ENCODE assay signal across 8 mouse cellular contexts in genomic region chr17:28692341-28692710, GRCm38 (mm10). TPM values are rescaled to one million over a fixed set of nuclear protein-coding genes. Genes with fewer than 3 reads are reported as not detected.
DNase-seq lines count a peak whose midpoint lies in the region; ATAC-seq and TF ChIP-seq lines count a peak whose summit lies in the region.

No protein-coding gene starts in this region.

- no peaks in the 10 kb centered on the region for H3K9me3 ChIP-seq in heart, embryonic 11.5 days (replicated peaks; ENCODE audit: control insufficient read depth, low read length)
- no peaks in the 10 kb centered on the region for H3K9me3 ChIP-seq in kidney, embryonic 15.5 days (replicated peaks)
- no peaks in the 10 kb centered on the region for H3K9me3 ChIP-seq in liver, embryonic 15.5 days (replicated peaks)
- no peaks in the 10 kb centered on the region for H3K9me3 ChIP-seq in neural tube, embryonic 15.5 days (replicated peaks)

- no peak for TF ChIP-seq CTCF in cortical plate, adult 2 months (IDR thresholded peaks at IDR 0.05; ENCODE audit: extremely low read depth, insufficient read depth, low read length)

- peak overlapping the region; percentile 88 for H3K27ac ChIP-seq in cortical plate, adult 2 months (ENCODE audit: insufficient read depth, low read length)
- peak overlapping the region; percentile 96 for H3K27ac ChIP-seq in heart, embryonic 11.5 days (ENCODE audit: low read depth, low read length)
- H3K27ac ChIP-seq in kidney, embryonic 15.5 days: peak overlapping the region; percentile 97
- peak overlapping the region; percentile 97 for H3K27ac ChIP-seq in liver, embryonic 15.5 days (replicated peaks)
- peak overlapping the region; percentile 95 for H3K27ac ChIP-seq in neural tube, embryonic 15.5 days (replicated peaks)

- DNase-seq in 416B (ENCODE audit: low read depth) (peak; percentile 93), NIH3T3 (ENCODE audit: low read depth) (peak; percentile 57)
- peak; percentile 76 for DNase-seq in thymus, postnatal 14 days

- peak overlapping the region; percentile 96 for H3K9ac ChIP-seq in heart, embryonic 11.5 days (ENCODE audit: low read depth, low read length)
- H3K9ac ChIP-seq in kidney, embryonic 15.5 days: peak overlapping the region; percentile 89
- H3K9ac ChIP-seq in liver, embryonic 15.5 days: peak overlapping the region; percentile 96
- peak overlapping the region; percentile 96 for H3K9ac ChIP-seq in neural tube, embryonic 15.5 days (replicated peaks)

- H3K4me3 ChIP-seq in cortical plate, adult 2 months (ENCODE audit: insufficient read depth, low read length): peak overlapping the region; percentile 43
- H3K4me3 ChIP-seq in heart, embryonic 11.5 days (ENCODE audit: low read depth, low read length): peak overlapping the region; percentile 99
- H3K4me3 ChIP-seq in kidney, embryonic 15.5 days (replicated peaks): peak overlapping the region; percentile 89
- peak overlapping the region; percentile 98 for H3K4me3 ChIP-seq in liver, embryonic 15.5 days (replicated peaks)
- H3K4me3 ChIP-seq in neural tube, embryonic 15.5 days (replicated peaks): peak overlapping the region; percentile 98

- no peaks in the 10 kb centered on the region for H3K36me3 ChIP-seq in heart, embryonic 11.5 days (ENCODE audit: control insufficient read depth, insufficient read depth, low read length)
- H3K36me3 ChIP-seq in kidney, embryonic 15.5 days: no peaks in the 10 kb centered on the region; the same call in 1 of the 2 replicates
- H3K36me3 ChIP-seq in liver, embryonic 15.5 days (replicated peaks): peaks cover 7% of the 10 kb centered on the region; the same call in 1 of the 2 replicates
- H3K36me3 ChIP-seq in neural tube, embryonic 15.5 days: no peaks in the 10 kb centered on the region

- peak overlapping the region; percentile 78 for H3K4me2 ChIP-seq in heart, embryonic 11.5 days
- peak overlapping the region; percentile 63 for H3K4me2 ChIP-seq in kidney, embryonic 15.5 days
- peak overlapping the region; percentile 90 for H3K4me2 ChIP-seq in liver, embryonic 15.5 days
- peak overlapping the region; percentile 70 for H3K4me2 ChIP-seq in neural tube, embryonic 15.5 days

- H3K27me3 ChIP-seq in heart, embryonic 11.5 days (ENCODE audit: control insufficient read depth, insufficient read depth, low read length): peaks cover 2% of the 10 kb centered on the region; the same call in 1 of the 2 replicates
- H3K27me3 ChIP-seq in kidney, embryonic 15.5 days: peaks cover 7% of the 10 kb centered on the region; the same call in 1 of the 2 replicates
- no peaks in the 10 kb centered on the region; the same call in 1 of the 2 replicates for H3K27me3 ChIP-seq in liver, embryonic 15.5 days
- peaks cover 7% of the 10 kb centered on the region; the same call in 1 of the 2 replicates for H3K27me3 ChIP-seq in neural tube, embryonic 15.5 days (replicated peaks)

- WGBS in heart, embryonic 11.5 days (ENCODE audit: insufficient replicate concordance): under 1% methylated on average over 18 of the region's 18 CpGs
- WGBS in kidney, embryonic 15.5 days: under 1% methylated on average over 18 of the region's 18 CpGs
- under 1% methylated on average over 18 of the region's 18 CpGs for WGBS in liver, embryonic 15.5 days (ENCODE audit: insufficient replicate concordance)
- under 1% methylated on average over 18 of the region's 18 CpGs for WGBS in neural tube, embryonic 15.5 days

- TF ChIP-seq POLR2A in cortical plate, adult 2 months (IDR thresholded peaks at IDR 0.05; ENCODE audit: extremely low read depth, insufficient read depth, low read length): 0 out of 2 replicates have a peak, but pooled peaks have one; percentile 39

- peaks cover 18% of the 10 kb centered on the region for H3K4me1 ChIP-seq in cortical plate, adult 2 months (ENCODE audit: control insufficient read depth, insufficient read depth, low read length)
- peaks cover 34% of the 10 kb centered on the region for H3K4me1 ChIP-seq in heart, embryonic 11.5 days (ENCODE audit: control insufficient read depth, insufficient read depth, low read length)
- H3K4me1 ChIP-seq in kidney, embryonic 15.5 days: peaks cover 54% of the 10 kb centered on the region
- peaks cover 67% of the 10 kb centered on the region for H3K4me1 ChIP-seq in liver, embryonic 15.5 days (replicated peaks)
- peaks cover 57% of the 10 kb centered on the region for H3K4me1 ChIP-seq in neural tube, embryonic 15.5 days

- no peak for ATAC-seq in heart, embryonic 11.5 days (replicated peaks; ENCODE audit: insufficient number of reproducible peaks, low FRiP score, low TSS enrichment)
- ATAC-seq in kidney, embryonic 15.5 days (replicated peaks; ENCODE audit: low FRiP score): no peak
- ATAC-seq in liver, embryonic 15.5 days (ENCODE audit: insufficient read depth): no peak
- no peak for ATAC-seq in neural tube, embryonic 15.5 days (ENCODE audit: low FRiP score)

RNA-seq across cellular contexts. Expression of gene Mapk14, which starts 1.2 kb away (rescaled TPM):
- polyA plus RNA-seq in cortical plate, adult 2 months (2012; rRNA removed): 125 and 127 TPM in 2 replicates
- polyA plus RNA-seq in heart, embryonic 11.5 days (2014; fragmentation: Nextera tagmentation; extraction: Ambion mirVana): 37.1 and 37.4 TPM in 2 replicates
- 43.6 and 47.3 TPM in 2 replicates for polyA plus RNA-seq in kidney, embryonic 15.5 days (2015; fragmentation: Nextera tagmentation; extraction: Ambion mirVana)
- polyA plus RNA-seq in liver, embryonic 15.5 days (2015; fragmentation: Nextera tagmentation; extraction: Ambion mirVana): 29.0 and 33.4 TPM in 2 replicates
- polyA plus RNA-seq in neural tube, embryonic 15.5 days (2015; fragmentation: Nextera tagmentation; extraction: Ambion mirVana): 25.2 and 31.0 TPM in 2 replicates

RNA-seq across cellular contexts. Expression of gene Slc26a8, which starts 2.3 kb away (rescaled TPM):
- 10.7 and 12.0 TPM in 2 replicates for polyA plus RNA-seq in cortical plate, adult 2 months (2012; rRNA removed)
- polyA plus RNA-seq in heart, embryonic 11.5 days (2014; fragmentation: Nextera tagmentation; extraction: Ambion mirVana): 0.14 and 0.84 TPM in 2 replicates
- 0.75 and 0.85 TPM in 2 replicates for polyA plus RNA-seq in kidney, embryonic 15.5 days (2015; fragmentation: Nextera tagmentation; extraction: Ambion mirVana)
- polyA plus RNA-seq in liver, embryonic 15.5 days (2015; fragmentation: Nextera tagmentation; extraction: Ambion mirVana): 0.07 and 0.17 TPM in 2 replicates
- polyA plus RNA-seq in neural tube, embryonic 15.5 days (2015; fragmentation: Nextera tagmentation; extraction: Ambion mirVana): 0.88 and 1.0 TPM in 2 replicates

RNA-seq across cellular contexts. Expression of gene AC170998.1, which starts 33.6 kb away (rescaled TPM):
- 1.7 and 1.8 TPM in 2 replicates for polyA plus RNA-seq in cortical plate, adult 2 months (2012; rRNA removed)
- polyA plus RNA-seq in heart, embryonic 11.5 days (2014; fragmentation: Nextera tagmentation; extraction: Ambion mirVana): 1.8 and 2.3 TPM in 2 replicates
- polyA plus RNA-seq in kidney, embryonic 15.5 days (2015; fragmentation: Nextera tagmentation; extraction: Ambion mirVana): 3.1 and 4.0 TPM in 2 replicates
- 1.0 and 1.1 TPM in 2 replicates for polyA plus RNA-seq in liver, embryonic 15.5 days (2015; fragmentation: Nextera tagmentation; extraction: Ambion mirVana)
- 2.7 and 3.0 TPM in 2 replicates for polyA plus RNA-seq in neural tube, embryonic 15.5 days (2015; fragmentation: Nextera tagmentation; extraction: Ambion mirVana)

Comparison
In these comparisons a context has a peak if more than half of its experiments do, and no peak if none do; other contexts are left out.
1. H3K4me3 ChIP-seq: peak in every context shown above with its lines; median percentile 99 in heart, embryonic 11.5 days; 98 in liver, embryonic 15.5 days; 98 in neural tube, embryonic 15.5 days; 89 in kidney, embryonic 15.5 days; 43 in cortical plate, adult 2 months.